Mouse (Mus musculus): ENCODE measurements around the gene Fbxl13. TPM values are rescaled to one million over a fixed set of nuclear protein-coding genes. Genes with fewer than 3 reads are reported as not detected.

Fbxl13 gene
- polyA plus RNA-seq, 1 experiment from 2014 or later = 0.40 TPM

- no peaks in the 10 kb centered on the region for H3K9me3 ChIP-seq
Measured at GRCm38 (mm10) chr5:21440833-21441530, 204.5 kb downstream of the Fbxl13 start.

GRCm38 (mm10) chr5:21439446-21440110 lies 205.9 kb downstream of the Fbxl13 start:
- Histone ChIP-seq H3K9ac (replicated peaks) (no peak overlapping the region), H3K4me3 (no peak overlapping the region), H3K4me2 (replicated peaks) (no peak overlapping the region), H3K27ac (replicated peaks) (no peak overlapping the region), H3K27me3 (peaks cover 25% of the 10 kb centered on the region), H3K36me3 (no peaks in the 10 kb centered on the region), H3K4me1 (0 out of 2 replicates have a peak, but pooled peaks cover 5% of the 10 kb centered on the region), H3K9me3 (no peaks in the 10 kb centered on the region)
- no peak for ATAC-seq (ENCODE audit: low FRiP score, low read depth)
- 91% methylated on average over 7 of the region's 7 CpGs for WGBS

More at GRCm38 (mm10) chr5:21440833-21441530, 204.5 kb downstream of the Fbxl13 start:
- H3K4me1 ChIP-seq = 0 out of 2 replicates have a peak, but pooled peaks cover 5% of the 10 kb centered on the region
- ATAC-seq (ENCODE audit: low FRiP score, low read depth) = no peak
- H3K27me3 ChIP-seq = peaks cover 19% of the 10 kb centered on the region
- no peaks in the 10 kb centered on the region for H3K36me3 ChIP-seq
- no peak overlapping the region for H3K27ac ChIP-seq (replicated peaks)
- no peak overlapping the region for H3K4me2 ChIP-seq (replicated peaks)
- H3K4me3 ChIP-seq = no peak overlapping the region
- 89% methylated on average over 8 of the region's 8 CpGs for WGBS
- no peak overlapping the region for H3K9ac ChIP-seq (replicated peaks)

- Histone ChIP-seq H3K36me3 (no peaks in the 10 kb centered on the region), H3K27me3 (peaks cover 25% of the 10 kb centered on the region), H3K4me1 (0 out of 2 replicates have a peak, but pooled peaks cover 5% of the 10 kb centered on the region), H3K9ac (replicated peaks) (no peak overlapping the region), H3K9me3 (no peaks in the 10 kb centered on the region), H3K4me2 (replicated peaks) (no peak overlapping the region), H3K27ac (replicated peaks) (no peak overlapping the region), H3K4me3 (no peak overlapping the region)
- 95% methylated on average over 9 of the region's 9 CpGs for WGBS
- no peak for ATAC-seq (ENCODE audit: low FRiP score, low read depth)
Measured at GRCm38 (mm10) chr5:21438428-21438827, 207.0 kb downstream of the Fbxl13 start.

- Histone ChIP-seq H3K36me3 (no peaks in the 10 kb centered on the region), H3K27ac (replicated peaks) (no peak overlapping the region), H3K9ac (replicated peaks) (no peak overlapping the region), H3K4me2 (replicated peaks) (no peak overlapping the region), H3K27me3 (peaks cover 17% of the 10 kb centered on the region), H3K9me3 (no peaks in the 10 kb centered on the region), H3K4me3 (no peak overlapping the region), H3K4me1 (0 out of 2 replicates have a peak, but pooled peaks cover 5% of the 10 kb centered on the region)
- peak; percentile 87 for ATAC-seq (ENCODE audit: low FRiP score, low read depth)
- 27% methylated on average over 8 of the region's 8 CpGs for WGBS
Measured at GRCm38 (mm10) chr5:21436471-21436975, 208.9 kb downstream of the Fbxl13 start.

DNA sequence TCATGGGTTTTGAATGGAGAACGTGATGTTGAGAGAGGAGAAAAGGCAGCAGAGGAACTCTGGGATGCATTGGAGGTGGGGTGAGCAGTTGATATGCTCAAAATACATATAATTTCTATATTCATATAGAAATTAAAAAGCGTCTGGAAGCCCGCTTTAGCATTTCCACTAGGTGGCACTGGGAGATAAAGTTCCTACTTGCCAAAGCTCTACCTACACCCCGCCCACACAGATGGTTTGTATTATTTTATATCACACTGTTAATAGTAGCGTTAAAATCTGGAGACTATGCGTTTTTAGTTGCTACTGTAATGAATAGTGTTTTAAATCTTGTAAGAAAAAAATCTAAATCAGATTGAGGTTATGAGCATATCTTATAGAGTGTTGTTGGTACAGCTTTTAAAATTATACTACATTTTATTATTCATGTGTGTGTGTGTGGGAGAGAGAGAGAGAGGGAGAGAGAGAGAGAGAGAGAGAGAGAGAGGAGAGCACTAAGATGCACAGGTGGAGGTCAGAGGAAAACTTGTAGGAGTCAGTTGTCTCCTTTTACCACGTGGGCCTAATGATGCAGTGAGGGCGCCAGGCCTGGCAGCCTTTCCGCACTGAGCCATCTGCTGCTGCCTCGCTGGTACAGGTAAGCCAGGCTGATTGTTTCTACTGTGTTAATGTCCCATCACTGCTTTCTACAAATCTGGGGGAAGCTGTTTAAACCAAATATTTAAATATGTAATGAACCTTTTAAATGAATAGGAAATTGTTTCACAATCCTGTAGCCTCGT lies 211.1 kb downstream of the Fbxl13 start:
- no peak overlapping the region for H3K9ac ChIP-seq (replicated peaks)
- H3K27me3 ChIP-seq = peaks cover 11% of the 10 kb centered on the region
- no peaks in the 10 kb centered on the region for H3K36me3 ChIP-seq
- H3K4me2 ChIP-seq (replicated peaks) = no peak overlapping the region
- no peak for ATAC-seq (ENCODE audit: low FRiP score, low read depth)
- no peaks in the 10 kb centered on the region for H3K9me3 ChIP-seq
- H3K4me3 ChIP-seq = no peak overlapping the region
- H3K4me1 ChIP-seq = 0 out of 2 replicates have a peak, but pooled peaks cover 5% of the 10 kb centered on the region
- WGBS = 80% methylated on average over 11 of the region's 11 CpGs
- no peak overlapping the region for H3K27ac ChIP-seq (replicated peaks)

Other genes with a start within 250 kb of the Fbxl13 start
- gene Ccdc146, start 221.0 kb downstream of the Fbxl13 start, polyA plus RNA-seq (2016; fragmentation: Nextera tagmentation; extraction: Ambion mirVana) = 0.29 TPM in 1 of 2 replicates, not detected in the other
- 3.8 and 4.7 TPM in 2 replicates for gene Fam185a, start 220.7 kb downstream of the Fbxl13 start, polyA plus RNA-seq (2016; fragmentation: Nextera tagmentation; extraction: Ambion mirVana)
- 19.3 and 28.5 TPM in 2 replicates for gene Lrrc17, start 102.1 kb downstream of the Fbxl13 start, polyA plus RNA-seq (2016; fragmentation: Nextera tagmentation; extraction: Ambion mirVana)
- gene Armc10, start 179 bp upstream of the Fbxl13 start, polyA plus RNA-seq (2016; fragmentation: Nextera tagmentation; extraction: Ambion mirVana) = 79.1 and 81.3 TPM in 2 replicates
- 10.2 and 10.9 TPM in 2 replicates for gene Napepld, start 55.8 kb upstream of the Fbxl13 start, polyA plus RNA-seq (2016; fragmentation: Nextera tagmentation; extraction: Ambion mirVana)
- gene Pmpcb, start 91.5 kb upstream of the Fbxl13 start, polyA plus RNA-seq (2016; fragmentation: Nextera tagmentation; extraction: Ambion mirVana) = 90.8 and 97.2 TPM in 2 replicates
- gene Dnajc2, start 139.6 kb upstream of the Fbxl13 start, polyA plus RNA-seq (2016; fragmentation: Nextera tagmentation; extraction: Ambion mirVana) = 88.8 and 89.7 TPM in 2 replicates
- 214 and 220 TPM in 2 replicates for gene Psmc2, start 139.6 kb upstream of the Fbxl13 start, polyA plus RNA-seq (2016; fragmentation: Nextera tagmentation; extraction: Ambion mirVana)
- gene Slc26a5, start 220.0 kb upstream of the Fbxl13 start, polyA plus RNA-seq (2016; fragmentation: Nextera tagmentation; extraction: Ambion mirVana) = 0.11 and 0.22 TPM in 2 replicates